Mouse (Mus musculus): ENCODE data around the gene Zfp39. TPM values are rescaled to one million over a fixed set of nuclear protein-coding genes. Genes with fewer than 3 reads are reported as not detected.

The Zfp39 gene
- total RNA-seq, 2 experiments from 2014 or later, result 8.8 to 8.9 TPM

DNA sequence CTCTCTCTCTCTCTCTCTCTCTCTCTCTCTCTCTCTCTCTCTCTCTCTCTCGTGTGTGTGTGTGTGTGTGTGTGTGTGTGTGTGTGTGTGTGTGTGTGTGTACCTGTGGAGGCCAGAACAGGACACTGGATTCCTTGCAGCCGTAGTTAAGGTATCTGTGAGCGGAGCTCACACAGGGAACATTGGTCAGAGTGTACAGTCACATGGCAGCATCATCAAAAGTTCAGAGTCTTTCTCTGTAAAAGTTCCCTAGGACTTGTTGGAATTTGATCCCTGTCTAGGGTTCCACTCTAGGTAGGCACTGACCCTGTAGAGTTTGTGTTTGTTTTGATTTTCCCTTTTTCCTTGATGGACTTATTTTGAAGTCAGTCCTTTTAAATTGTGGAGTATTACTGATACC lies 22.6 kb upstream of the Zfp39 start:
- DNase-seq (ENCODE audit: low spot score in 2 of 2), result no peak

DNA sequence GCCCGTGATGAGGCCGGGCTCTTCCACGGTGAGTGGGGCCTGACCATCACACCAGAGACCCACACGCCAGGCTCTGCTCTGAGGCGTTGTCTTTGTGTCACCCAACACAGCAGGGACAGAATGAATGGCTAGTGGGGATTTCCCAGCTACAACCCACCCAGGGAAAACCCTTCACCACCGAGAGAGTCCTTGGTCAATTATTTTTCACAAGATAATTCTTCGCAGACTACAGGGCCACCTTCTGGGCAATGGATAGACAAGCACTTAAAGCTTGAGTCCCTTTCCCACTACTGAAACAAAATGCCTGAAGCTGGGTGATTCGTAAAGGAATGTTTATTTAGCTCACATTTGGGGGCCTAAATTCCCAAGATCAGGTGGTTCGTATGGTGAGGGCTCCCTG lies 18.4 kb upstream of the Zfp39 start:
- no peak for DNase-seq (ENCODE audit: low spot score in 2 of 2)

DNA sequence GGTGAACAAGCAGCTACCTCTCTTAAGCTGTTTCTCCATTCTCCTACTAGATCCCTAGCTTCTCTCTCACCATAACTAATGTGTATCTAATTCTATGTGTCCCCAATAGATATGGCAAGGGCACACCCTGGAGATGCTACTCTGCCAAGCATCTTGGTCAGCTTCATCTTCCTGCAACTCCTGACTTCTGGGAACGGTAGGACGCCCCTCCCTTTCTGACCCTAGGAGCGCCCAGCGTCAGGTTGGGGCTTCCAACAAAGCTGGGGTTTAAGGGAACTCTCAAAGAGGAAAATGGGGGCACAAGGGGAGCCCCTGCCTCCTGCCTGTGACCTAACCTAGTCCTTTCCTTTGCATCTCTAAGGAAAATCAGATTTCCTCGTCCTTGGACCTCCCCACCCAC lies 14.7 kb upstream of the Zfp39 start:
- no peak for DNase-seq (ENCODE audit: low spot score in 2 of 2)

DNA sequence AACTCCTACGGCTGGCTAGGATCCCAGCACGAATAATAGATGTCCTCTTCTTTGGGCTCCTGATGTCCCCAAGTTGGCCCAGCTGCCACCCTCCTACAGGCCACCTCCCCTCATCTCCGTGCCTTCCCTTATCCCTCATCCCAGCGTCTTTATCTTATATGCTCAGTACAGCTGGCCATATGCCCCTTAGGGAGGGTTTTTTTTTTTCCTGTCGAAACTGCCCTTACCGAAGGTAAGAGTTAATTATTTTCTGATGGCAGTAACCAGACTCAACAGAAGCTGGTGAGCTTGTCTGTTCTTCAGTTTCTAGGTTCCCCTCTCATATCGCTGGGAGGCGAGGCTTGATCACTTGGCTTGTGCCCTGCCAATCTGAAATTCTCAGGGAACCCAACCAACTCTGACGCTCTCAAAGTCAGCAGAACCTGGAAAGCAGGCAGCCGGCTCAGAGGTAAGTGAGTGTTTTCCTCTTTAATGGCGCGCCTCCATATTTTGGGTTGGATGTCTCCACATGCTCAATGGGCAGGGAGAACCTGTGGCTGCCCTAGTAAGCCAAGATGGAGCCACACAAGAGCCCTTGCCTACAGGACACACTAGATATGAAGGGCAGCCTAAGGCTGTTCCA lies 13.8 kb upstream of the Zfp39 start, which contains the start of gene Btnl10:
Gene Btnl10, plus strand, starts transcription at position 164 of the 622 bp plus-strand sequence.
- no peak for DNase-seq (ENCODE audit: low spot score in 2 of 2)

DNA sequence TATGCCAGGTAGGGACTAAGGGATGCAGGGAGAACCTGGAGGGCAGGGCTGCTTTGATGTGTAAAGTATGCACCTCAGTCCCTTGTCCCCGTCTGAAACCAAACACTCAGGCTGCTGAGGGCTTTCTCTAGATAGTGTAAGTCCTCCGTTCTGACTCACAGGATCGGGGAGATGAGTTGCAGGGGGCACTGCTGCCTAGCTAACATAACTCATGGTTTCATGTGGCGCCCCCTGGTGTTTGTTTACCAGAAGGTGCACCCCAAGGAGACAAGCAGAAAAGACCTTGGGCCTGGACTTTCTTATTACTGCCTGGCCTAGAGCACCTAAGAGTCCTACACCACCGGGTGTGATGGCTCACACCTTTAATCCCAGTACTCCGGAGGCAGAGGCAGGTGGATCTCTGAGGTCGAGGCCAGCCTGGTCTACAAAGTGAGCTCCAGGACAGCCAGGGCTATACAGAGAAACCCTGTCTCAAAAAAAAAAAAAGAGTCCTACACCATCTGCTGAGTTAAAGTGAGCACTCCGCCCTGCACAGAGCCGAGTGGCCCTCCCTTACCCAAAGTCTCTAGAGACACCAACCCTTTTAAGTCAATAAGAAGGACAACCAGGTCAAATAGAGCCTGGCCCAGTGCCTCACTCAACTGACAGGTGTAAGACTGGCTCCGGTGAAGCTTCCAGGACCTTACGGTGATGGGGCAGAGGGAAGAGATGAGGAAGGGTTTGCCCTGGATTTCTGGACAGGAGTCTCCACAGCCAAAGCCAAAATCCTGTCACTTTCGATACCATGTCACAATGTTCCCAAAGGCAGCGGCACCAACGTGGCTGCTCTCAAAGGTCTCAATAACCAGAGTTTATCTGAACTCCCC lies 13.1 kb upstream of the Zfp39 start:
- DNase-seq (ENCODE audit: low spot score in 2 of 2), result no peak

DNA sequence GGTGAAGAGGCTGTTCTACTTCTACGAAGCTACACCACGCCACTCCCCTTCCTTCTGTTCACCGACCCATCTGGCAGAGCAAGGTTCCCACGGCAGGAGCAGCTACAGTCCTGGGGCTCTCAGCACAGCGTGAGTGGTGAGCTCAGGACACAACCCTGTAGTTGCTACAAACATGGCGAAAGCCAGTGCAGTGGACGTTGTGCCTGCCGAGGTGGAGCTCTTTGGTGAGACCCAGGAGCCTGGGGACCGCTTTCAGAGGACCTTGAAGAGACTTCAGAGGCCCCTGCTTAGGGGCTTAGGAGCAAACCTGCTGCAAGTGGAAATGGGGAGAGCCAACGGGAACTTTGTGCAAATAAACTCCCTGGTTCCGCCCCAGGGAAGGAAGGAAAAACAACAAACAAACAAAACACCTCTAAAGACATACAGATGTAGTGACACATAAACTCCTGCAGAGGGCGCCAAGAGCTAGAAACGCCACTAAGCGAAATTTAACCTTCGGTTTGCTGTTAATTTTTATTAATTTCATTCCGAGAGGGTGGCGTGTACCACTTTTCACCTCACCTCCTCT lies 10.5 kb upstream of the Zfp39 start:
- DNase-seq (ENCODE audit: low spot score in 2 of 2), result no peak

DNA sequence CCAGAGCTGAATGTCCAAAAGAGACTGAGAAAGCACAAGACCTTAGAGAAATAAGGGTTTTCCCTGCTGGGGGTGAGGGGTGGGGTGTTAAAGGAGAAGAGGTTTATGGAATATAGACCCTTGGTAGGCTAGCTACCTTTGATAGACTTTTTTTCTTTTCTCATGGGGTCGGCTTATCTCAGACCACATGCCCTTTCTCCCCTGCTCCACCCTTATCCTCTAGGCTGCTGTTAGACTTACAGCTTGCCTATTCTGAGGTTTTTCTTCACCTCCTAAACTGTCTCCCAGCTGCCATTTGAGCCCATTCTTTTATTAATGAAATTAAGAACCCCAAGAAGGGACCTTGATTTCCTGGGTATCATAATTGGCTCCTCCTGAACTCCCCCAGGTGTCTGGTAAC lies 9.8 kb upstream of the Zfp39 start:
- DNase-seq (ENCODE audit: low spot score in 2 of 2), result no peak

DNA sequence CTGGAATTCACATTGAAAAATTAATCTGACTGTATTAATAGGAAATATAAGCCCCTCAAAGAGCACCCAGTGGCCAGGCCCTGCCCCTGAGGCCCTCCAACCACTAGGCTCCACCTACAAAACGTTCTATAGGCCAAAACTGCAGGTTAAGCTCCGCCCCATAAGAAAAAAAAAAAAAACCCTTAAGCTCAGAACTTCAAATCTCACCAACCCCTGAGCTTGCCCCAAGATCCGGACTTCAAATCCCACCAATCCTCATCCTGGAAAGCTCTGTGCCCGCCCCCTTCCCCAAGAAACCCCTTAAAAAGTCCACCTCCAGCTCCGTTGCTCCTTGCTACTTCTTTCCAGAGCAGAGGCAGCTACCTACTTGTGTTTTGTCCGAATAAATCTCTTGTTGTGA lies 813 bp upstream of the Zfp39 start:
- peak in 1 of 2 experiments; percentile 14 for DNase-seq (ENCODE audit: low spot score in 2 of 2)

DNA sequence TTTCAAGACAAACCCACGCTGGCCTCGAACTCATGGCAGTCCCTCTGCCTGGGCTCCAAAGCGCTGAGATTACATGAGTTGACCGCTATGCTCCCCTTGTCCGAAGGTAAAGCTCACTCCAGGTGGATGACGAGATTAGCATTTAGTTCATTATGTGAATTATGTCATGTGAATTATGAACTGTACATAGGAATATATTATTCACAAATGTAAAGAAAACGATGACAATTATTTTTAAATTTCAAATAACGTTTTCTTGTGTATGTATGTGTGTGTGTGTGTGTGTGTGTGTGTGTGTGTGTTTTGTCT lies 339 bp upstream of the Zfp39 start:
- no peak for DNase-seq (ENCODE audit: low spot score in 2 of 2)

DNA sequence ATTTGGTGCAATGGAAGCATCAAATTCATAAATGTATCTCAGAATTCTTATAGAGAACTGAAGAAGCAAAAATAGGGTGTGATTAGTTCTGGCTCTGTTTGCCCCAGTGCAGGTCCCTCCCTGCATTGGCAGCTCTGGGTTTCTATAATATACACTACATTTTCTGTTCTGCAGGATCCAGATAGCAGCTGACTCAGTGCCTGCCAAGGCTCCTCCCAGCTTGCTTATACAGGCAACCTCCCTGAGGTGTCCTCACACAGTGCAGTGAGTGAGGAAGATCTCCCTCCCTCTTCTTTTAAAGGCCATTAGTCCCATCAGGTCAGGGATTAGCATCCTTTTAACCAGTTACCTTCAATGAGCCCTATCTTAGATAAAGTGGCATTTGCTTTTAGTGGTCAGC lies 2.9 kb downstream of the Zfp39 start:
- no peak for DNase-seq (ENCODE audit: low spot score in 2 of 2)

DNA sequence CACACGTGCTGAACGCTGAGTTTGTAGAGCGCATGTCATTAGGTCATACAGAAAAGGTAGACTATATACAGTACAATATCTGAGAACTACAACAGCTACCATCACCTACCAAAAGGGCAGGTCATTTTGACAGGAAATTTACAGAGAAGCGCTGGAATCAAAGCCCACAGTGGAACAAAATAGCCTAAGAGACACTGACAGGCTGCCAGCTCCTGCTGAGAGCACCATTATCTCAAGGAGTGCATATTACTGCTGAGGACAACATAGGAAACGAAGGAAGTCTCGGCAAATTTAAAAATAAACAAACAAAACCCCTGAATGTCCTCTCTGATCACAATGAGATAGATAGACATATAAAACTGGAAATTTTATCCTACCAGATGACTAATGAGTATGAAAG lies 6.5 kb downstream of the Zfp39 start:
- no peak for DNase-seq (ENCODE audit: low spot score in 2 of 2)

DNA sequence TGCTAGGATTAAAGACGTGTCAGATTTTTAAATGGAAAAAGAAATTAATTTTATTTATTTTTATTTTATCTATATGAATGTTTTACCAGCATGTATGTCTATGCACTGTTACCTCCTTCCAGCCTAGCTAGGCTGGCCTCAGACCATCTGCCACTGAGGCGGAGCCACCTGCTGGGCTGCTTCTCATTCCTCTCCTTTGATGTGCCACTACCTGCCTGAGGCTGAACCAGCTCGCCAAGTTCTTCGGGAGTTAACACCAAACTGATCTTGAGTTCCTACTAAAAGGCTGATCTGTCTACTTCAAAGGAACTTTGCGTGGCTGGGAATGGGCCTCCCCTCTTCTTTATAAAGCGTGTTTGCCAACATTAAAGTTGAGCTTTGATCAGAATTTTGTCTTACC lies 9.6 kb downstream of the Zfp39 start:
- DNase-seq (ENCODE audit: low spot score in 2 of 2), result no peak

DNA sequence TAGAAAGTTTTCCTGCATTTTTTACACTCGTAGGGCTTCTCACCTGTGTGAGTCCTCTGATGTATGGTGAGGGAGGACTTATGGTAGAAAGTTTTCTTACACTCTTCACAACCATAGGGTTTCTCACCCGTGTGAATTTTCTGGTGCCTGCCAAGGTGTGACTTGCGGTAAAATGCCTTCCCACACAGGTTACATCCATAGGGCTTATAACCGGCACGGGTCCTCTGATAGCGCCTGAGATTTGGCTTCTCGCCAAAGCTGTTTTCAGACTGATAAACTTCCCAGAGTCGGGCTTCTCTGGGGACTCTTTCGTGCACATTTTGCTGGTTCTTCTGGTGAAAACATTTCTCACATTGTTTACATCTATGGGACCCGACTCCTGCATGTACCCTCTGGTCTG lies 13.5 kb downstream of the Zfp39 start:
- no peak for DNase-seq (ENCODE audit: low spot score in 2 of 2)

DNA sequence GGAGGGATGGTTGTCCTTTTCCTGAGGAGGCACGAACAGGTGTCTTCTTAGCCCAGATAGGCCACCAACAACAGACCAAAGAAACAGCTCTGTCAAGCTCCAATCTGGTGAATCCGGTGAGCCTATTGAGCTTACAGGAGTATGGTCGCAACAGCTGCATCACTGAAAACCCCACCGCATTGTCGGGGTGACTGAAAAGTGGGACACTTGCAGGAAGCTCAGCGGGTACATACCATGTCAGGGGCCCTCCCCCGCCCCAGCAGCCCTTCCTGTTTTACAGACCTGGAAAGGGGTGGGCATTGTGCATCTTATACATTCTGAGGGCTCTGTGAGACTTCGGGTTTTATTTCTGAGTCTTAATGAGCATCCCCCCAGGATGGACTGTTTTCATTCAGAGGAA lies 20.3 kb downstream of the Zfp39 start:
- DNase-seq (ENCODE audit: low spot score in 2 of 2), result no peak

DNA sequence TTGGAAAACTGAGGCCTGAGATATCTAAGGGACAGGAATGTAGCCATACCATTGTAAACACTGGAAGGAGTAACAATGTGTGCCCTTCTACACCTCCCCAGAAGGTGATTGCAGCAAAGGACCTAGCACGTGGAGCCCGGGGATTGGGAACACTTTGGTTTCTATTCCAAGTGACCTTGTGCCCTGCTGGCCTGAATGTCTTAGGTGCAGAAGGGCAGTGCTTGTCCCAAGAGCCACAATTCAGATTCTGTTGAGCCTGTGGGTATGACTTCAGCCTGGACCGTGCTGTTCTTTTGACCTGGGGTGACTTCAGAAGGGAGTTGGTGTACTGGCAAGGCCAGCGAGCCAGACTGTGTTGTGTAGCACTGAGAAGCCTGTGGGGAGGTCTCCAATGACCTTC lies 33.1 kb downstream of the Zfp39 start:
- no peak for DNase-seq (ENCODE audit: low spot score in 2 of 2)

DNA sequence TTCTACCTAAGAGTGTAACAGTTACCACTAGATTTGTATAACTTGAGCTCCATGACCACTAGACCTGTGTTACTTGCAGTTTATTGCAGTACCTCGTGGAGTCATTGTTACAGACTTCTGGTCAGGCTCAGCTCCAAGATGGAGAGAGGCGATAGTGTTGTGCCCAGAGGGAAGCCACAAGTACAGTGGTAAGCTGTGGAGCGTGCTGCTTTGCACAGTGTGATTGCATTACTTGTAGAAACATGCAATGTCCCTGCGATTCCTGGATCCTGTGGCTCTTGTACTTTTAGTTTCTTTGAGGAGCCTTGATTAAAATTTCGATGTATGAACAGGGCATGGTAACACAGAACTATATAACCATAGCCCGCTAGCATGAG lies 36.1 kb downstream of the Zfp39 start:
- no peak for DNase-seq (ENCODE audit: low spot score in 2 of 2)

DNA sequence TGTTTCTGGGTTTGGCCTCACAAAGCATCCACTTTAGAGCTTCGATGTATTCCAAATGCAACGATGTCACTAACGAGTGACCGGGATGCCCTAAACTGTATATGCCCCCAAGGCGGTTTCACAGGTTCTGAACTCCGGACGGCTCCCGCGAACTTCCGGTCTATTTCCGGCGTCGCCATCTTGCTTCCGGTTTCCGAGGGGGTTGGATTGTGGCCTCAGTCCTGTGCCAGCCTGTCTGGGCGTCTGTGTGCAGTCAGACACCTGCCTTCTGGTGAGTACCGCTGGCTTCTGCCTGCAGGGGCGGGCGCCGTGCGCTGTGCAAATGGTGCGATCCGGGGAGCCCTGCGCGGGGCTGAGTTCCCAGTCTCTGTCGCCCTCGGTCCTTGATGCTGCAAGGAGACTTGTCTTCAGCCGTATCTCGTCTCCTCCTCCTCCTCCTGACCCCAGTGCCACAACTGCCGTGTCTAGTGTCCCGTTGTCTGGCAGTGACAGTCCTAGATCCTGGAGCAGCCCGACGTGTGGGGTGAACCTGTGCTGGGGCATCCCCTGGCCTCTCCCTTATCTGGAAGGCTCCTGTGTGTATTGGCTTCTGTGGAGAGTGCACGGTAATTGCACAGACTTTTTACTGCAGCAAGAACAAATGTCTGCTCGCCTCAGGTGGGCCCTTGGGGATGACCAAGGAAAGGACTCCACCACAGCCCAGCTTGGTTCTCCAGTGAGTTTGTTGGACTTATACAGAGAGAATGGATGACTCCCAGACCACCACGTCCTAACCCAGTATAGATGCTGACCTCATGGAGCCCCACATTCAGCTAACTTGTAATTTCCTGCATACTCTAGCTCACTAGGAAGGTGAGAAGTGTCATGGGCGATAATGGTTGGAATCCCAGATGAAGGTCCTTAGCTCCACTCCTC lies 36.7 kb downstream of the Zfp39 start, which contains the start of gene 2810021J22Rik:
Gene 2810021J22Rik, plus strand, starts transcription at position 178 of the 915 bp plus-strand sequence.
- DNase-seq (ENCODE audit: low spot score in 2 of 2), result peak; percentile 77 to 86

DNA sequence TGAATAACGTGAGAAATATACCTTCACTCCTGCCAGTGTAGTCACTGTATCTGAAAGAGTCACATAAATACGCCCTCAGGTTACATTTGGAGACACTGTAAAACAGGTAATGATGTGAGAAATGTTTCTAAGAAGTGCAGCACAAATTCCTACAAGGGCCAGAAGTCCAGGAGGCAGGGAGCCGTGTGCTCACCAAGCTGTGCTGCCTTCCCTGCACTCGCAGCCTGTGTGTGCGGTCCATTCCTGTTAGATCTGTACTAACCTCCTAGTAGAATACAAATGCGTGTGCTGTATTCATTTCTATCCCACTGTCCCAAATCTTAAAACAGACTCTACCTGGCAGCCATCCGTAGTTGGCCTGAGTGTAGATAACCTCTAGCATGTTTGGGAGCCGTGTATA lies 43.3 kb downstream of the Zfp39 start:
- DNase-seq (ENCODE audit: low spot score in 2 of 2), result no peak

DNA sequence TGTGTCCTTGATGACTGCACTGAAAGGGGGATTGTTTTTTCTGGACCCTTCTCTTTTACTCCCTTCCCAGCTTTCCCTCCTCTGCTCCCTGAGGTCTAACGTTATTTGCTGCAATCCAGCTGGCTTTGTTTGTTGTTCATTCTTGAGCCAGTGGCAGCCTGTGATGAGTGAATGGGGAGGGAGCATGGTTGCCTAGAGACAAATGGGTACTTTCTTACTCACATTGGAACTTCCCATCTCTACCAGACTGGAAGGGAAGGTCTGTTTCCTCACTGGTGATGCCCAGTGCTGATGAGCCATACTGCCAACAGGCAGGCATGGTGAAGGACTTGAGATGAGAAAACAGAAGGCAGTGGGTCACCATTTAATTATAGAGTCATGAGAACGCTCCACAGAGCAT lies 54.3 kb downstream of the Zfp39 start:
- no peak for DNase-seq (ENCODE audit: low spot score in 2 of 2)

DNA sequence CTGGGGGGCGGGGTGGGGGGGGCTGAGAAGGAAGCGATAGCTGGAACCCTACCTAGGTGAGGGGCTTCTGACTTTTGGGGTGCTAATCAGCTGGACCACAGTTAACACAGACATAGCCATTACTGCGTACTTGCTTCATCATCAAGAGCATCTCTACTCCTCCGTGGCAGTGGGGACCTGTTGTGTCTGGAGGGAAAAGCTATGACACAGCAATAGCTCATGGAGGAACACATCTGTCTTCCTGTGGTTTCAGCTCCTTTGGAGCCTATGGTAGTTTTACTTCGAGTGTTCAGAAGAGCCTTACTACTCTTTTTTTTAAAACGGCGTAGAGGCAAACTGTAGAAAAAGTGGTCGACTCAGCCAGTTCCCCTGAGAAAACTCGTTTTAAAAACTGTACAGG lies 56.4 kb downstream of the Zfp39 start:
- DNase-seq (ENCODE audit: low spot score in 2 of 2), result no peak

DNA sequence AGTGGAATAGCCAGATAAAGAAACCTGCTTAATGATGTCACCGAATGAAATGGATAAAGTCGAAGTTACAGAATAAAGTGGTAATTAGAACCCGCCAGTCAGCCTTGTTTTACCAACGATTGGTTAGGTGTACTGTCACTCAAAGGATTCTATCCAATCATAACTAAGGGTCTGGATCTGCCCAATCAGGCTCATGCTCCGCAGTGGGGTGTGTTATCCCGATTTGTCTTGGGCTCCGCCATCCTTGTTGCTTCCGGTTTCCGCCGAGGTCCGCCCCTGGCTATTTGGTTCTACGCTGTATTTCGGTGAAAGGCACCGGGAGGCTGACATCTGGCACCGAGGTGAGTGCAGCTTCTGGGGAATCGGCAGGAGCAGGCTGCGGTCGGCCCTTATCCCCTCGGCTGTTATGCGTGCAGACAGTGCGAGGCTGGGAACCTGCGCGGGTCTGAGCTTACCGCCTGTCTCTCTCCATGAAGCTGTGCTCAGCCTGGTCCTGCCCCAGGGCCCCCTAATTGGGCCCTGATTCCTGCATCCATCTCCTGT lies 57.0 kb downstream of the Zfp39 start, which contains the start of gene Gm12258:
Gene Gm12258, plus strand, starts transcription at position 240 of the 543 bp plus-strand sequence.
- DNase-seq (ENCODE audit: low spot score in 2 of 2), result peak; percentile 82 to 99
